ENCODE assay signal across 8 mouse cellular contexts in genomic region chr12:111474893-111475643, GRCm38 (mm10). TPM values are rescaled to one million over a fixed set of nuclear protein-coding genes. Genes with fewer than 3 reads are reported as not detected.
DNase-seq lines count a peak whose midpoint lies in the region; ATAC-seq and TF ChIP-seq lines count a peak whose summit lies in the region.

No protein-coding gene starts in this region.

- no peaks in the 10 kb centered on the region for H3K27me3 ChIP-seq in hindbrain, embryonic 11.5 days (ENCODE audit: control insufficient read depth, insufficient read depth, low read length)

- TF ChIP-seq CTCF in left cerebral cortex, adult 2 months (IDR thresholded peaks at IDR 0.05): peak; percentile 23

- no peak overlapping the region for H3K27ac ChIP-seq in left cerebral cortex, adult 2 months
- no peak overlapping the region for H3K27ac ChIP-seq in hindbrain, embryonic 11.5 days (ENCODE audit: low read depth, low read length)

- no peaks in the 10 kb centered on the region for H3K36me3 ChIP-seq in hindbrain, embryonic 11.5 days (ENCODE audit: control insufficient read depth, insufficient read depth, low read length)

- intact Hi-C loops in left cerebral cortex, adult 2 months (cut with DNase I): no loop called here
- intact Hi-C loops in left cerebral cortex, postnatal 36 days (cut with DNase I): no loop called here

- H3K4me2 ChIP-seq in hindbrain, embryonic 11.5 days (replicated peaks; ENCODE audit: low read depth, low read length): no peak overlapping the region

- H3K4me3 ChIP-seq in left cerebral cortex, adult 2 months: no peak overlapping the region
- H3K4me3 ChIP-seq in hindbrain, embryonic 11.5 days (ENCODE audit: low read depth, low read length): no peak overlapping the region

- no peak overlapping the region for H3K9ac ChIP-seq in hindbrain, embryonic 11.5 days (ENCODE audit: low read depth, low read length)

- ATAC-seq in megakaryocyte, adult 5-6 weeks (ENCODE audit: poor library complexity, severe bottlenecking): no peak
- no peak for ATAC-seq in hindbrain, embryonic 11.5 days (ENCODE audit: low FRiP score)

- H3K4me1 ChIP-seq in hindbrain, embryonic 11.5 days (replicated peaks; ENCODE audit: control insufficient read depth, insufficient read depth, low read length): no peaks in the 10 kb centered on the region

- 58% methylated on average over 8 of the region's 8 CpGs for WGBS in hindbrain, embryonic 11.5 days

- no peak for DNase-seq in left cerebral cortex, adult 2 months (ENCODE audit: extremely low spot score in 1 of 2, low spot score in 2 of 2)
- no peak for DNase-seq in left cerebral cortex, postnatal 36 days (ENCODE audit: low spot score in 2 of 2)
- peak; percentile 80 for DNase-seq in adrenal gland, postnatal 14 days
- DNase-seq in heart, adult 8-10 months (ENCODE audit: low spot score): peak; percentile 82
- DNase-seq in layer of hippocampus, adult 18-20 months (ENCODE audit: low spot score in 2 of 2): peak; percentile 14 to 64
- peak; percentile 72 for DNase-seq in ovary, postnatal 36 days (ENCODE audit: low spot score)
- DNase-seq in hindbrain, embryonic 11.5 days (ENCODE audit: low spot score): no peak

- H3K9me3 ChIP-seq in hindbrain, embryonic 11.5 days (ENCODE audit: control insufficient read depth, low read length): no peaks in the 10 kb centered on the region

RNA-seq across cellular contexts. Expression of gene Gm266, which starts 10.6 kb away (rescaled TPM):
- 1 to 10 TPM; 3.1 to 3.3 TPM for total RNA-seq in left cerebral cortex, adult 2 months (2021)
- 1 to 10 TPM; 4.0 to 4.5 TPM for total RNA-seq in left cerebral cortex, postnatal 36 days (2021)
- total RNA-seq in adrenal gland, postnatal 14 days (2021): 0.60 TPM in 1 of 2 replicates, not detected in the other
- under 1 TPM in 2 of 4 experiments, not detected in 2; 0.22 to 0.35 TPM for total RNA-seq in heart, adult 8-10 months (2022)
- 1 to 10 TPM; 3.7 to 3.9 TPM for total RNA-seq in layer of hippocampus, adult 18-20 months (2021)
- not detected in 2 replicates for total RNA-seq in megakaryocyte, adult 5-6 weeks (2015)
- total RNA-seq in megakaryocyte, adult 5-6 weeks (2017): not detected in 2 replicates
- 8.9 and 10.1 TPM in 2 replicates for polyA plus RNA-seq in hindbrain, embryonic 11.5 days (2014; fragmentation: Nextera tagmentation; extraction: Ambion mirVana)

RNA-seq across cellular contexts. Expression of gene Tnfaip2, which starts 32.8 kb away (rescaled TPM):
- under 1 TPM; 0.82 to 0.84 TPM for total RNA-seq in left cerebral cortex, adult 2 months (2021)
- 1 to 10 TPM in 1 of 2 experiments, under 1 TPM in 1; 0.77 to 1.2 TPM for total RNA-seq in left cerebral cortex, postnatal 36 days (2021)
- 14.0 and 14.4 TPM in 2 replicates for total RNA-seq in adrenal gland, postnatal 14 days (2021)
- 10 to 100 TPM; 25.2 to 49.3 (median 41.6) TPM for total RNA-seq in heart, adult 8-10 months (2022)
- 1 to 10 TPM in 1 of 2 experiments, under 1 TPM in 1; 0.30 to 1.7 TPM for total RNA-seq in layer of hippocampus, adult 18-20 months (2021)
- total RNA-seq in megakaryocyte, adult 5-6 weeks (2015): 42.7 and 43.7 TPM in 2 replicates
- 81.0 and 109 TPM in 2 replicates for total RNA-seq in megakaryocyte, adult 5-6 weeks (2017)
- 1.9 and 2.0 TPM in 2 replicates for polyA plus RNA-seq in hindbrain, embryonic 11.5 days (2014; fragmentation: Nextera tagmentation; extraction: Ambion mirVana)

RNA-seq across cellular contexts. Expression of gene Exoc3l4, which starts 58.3 kb away (rescaled TPM):
- under 1 TPM; 0.54 to 0.96 TPM for total RNA-seq in left cerebral cortex, adult 2 months (2021)
- 1 to 10 TPM; 1.1 to 1.4 TPM for total RNA-seq in left cerebral cortex, postnatal 36 days (2021)
- 4.6 and 5.2 TPM in 2 replicates for total RNA-seq in adrenal gland, postnatal 14 days (2021)
- total RNA-seq in heart, adult 8-10 months (2022): 1 to 10 TPM; 2.1 to 3.6 (median 3.0) TPM
- total RNA-seq in layer of hippocampus, adult 18-20 months (2021): 1 to 10 TPM; 6.1 to 7.1 TPM
- 0.39 and 1.1 TPM in 2 replicates for total RNA-seq in megakaryocyte, adult 5-6 weeks (2015)
- 0.29 TPM in 1 of 2 replicates, not detected in the other for total RNA-seq in megakaryocyte, adult 5-6 weeks (2017)
- polyA plus RNA-seq in hindbrain, embryonic 11.5 days (2014; fragmentation: Nextera tagmentation; extraction: Ambion mirVana): 3.5 and 3.8 TPM in 2 replicates

Comparison
In these comparisons a context has a peak if more than half of its experiments do, and no peak if none do; other contexts are left out.
1. DNase-seq: peak in adrenal gland, postnatal 14 days (single experiment), heart, adult 8-10 months (single experiment), layer of hippocampus, adult 18-20 months (2 of 2) and ovary, postnatal 36 days (single experiment); none in left cerebral cortex, adult 2 months (0 of 2), left cerebral cortex, postnatal 36 days (0 of 2) and hindbrain, embryonic 11.5 days (single experiment).